Mouse (Mus musculus) midbrain, postnatal 0 days (tissue): ENCODE measurements around the gene Dab2ip. TPM values are rescaled to one million over a fixed set of nuclear protein-coding genes. Genes with fewer than 3 reads are reported as not detected.
A peak's percentile ranks its signal among the peaks of the same experiment; 100 is the strongest.

Source experiments
- ATAC-seq: fragments of 200-750 bp; cut with Nextera tagmentation; 2 replicates; pipeline ENCODE4 v1.8.0; 2017; ENCODE audit warnings: moderate number of reproducible peaks, mild to moderate bottlenecking, moderate TSS enrichment, moderate library complexity; ENCODE audit not compliant: low FRiP score
- DNase-seq: peaks from one replicate; pipeline ENCODE4 v3.0.0-alpha.2; 2015; ENCODE audit warnings: low spot score
- H3K27ac ChIP-seq: fragments of 300-500 bp; sonication (generic); 2 replicates; pipeline ENCODE4 v1.5.1; 2014; ENCODE audit warnings: low read depth, mild to moderate bottlenecking, low read length, mixed read lengths
- H3K27me3 ChIP-seq: fragments of 300-500 bp; sonication (generic); 2 replicates; pipeline ENCODE4 v1.6.1; 2014; ENCODE audit warnings: low read length, control low read depth, mixed read lengths; ENCODE audit not compliant: insufficient read depth
- H3K36me3 ChIP-seq: fragments of 300-500 bp; sonication (generic); 2 replicates; pipeline ENCODE4 v1.6.1; 2014; ENCODE audit warnings: low read length, control low read depth, mixed read lengths; ENCODE audit not compliant: insufficient read depth
- H3K4me1 ChIP-seq: fragments of 300-500 bp; sonication (generic); 2 replicates; pipeline ENCODE4 v1.6.1; 2014; ENCODE audit warnings: mild to moderate bottlenecking, control low read depth, antibody characterized with exemption, low read length, mixed read lengths; ENCODE audit not compliant: insufficient read depth
- H3K4me2 ChIP-seq: fragments of 300-500 bp; sonication (generic); 2 replicates; pipeline ENCODE4 v1.6.1; 2014; ENCODE audit warnings: low read depth, mild to moderate bottlenecking, low read length, mixed read lengths; ENCODE audit not compliant: poor library complexity, severe bottlenecking
- H3K4me3 ChIP-seq: fragments of 300-500 bp; sonication (generic); 2 replicates; pipeline ENCODE4 v1.5.1; 2014; ENCODE audit warnings: low read depth, mild to moderate bottlenecking, low read length, moderate library complexity
- H3K9ac ChIP-seq: fragments of 300-500 bp; sonication (generic); replicated peaks from 2 replicates; pipeline ENCODE4 v1.6.1; 2014; ENCODE audit warnings: mild to moderate bottlenecking, low read length, moderate library complexity, mixed read lengths; ENCODE audit not compliant: poor library complexity, severe bottlenecking
- H3K9me3 ChIP-seq: fragments of 300-500 bp; sonication (generic); 2 replicates; pipeline ENCODE4 v1.6.1; 2016; ENCODE audit warnings: low read length, control low read depth
- CTCF ChIP-seq: IDR thresholded peaks from 2 replicates; pipeline ENCODE4 v1.5.1; 2016; ENCODE audit warnings: antibody characterized with exemption, mild to moderate bottlenecking
- WGBS: fragments of 180-500 bp; shearing (Covaris S2); extraction: QIAGEN DNeasy Blood & Tissue Kit; methylation state at CpG from one replicate; pipeline ENCODE4 v1.1.7; 2014; 5-methylcytosine and 5-hydroxymethylcytosine counted together
- polyA plus RNA-seq: library from polyadenylated mRNA; unstranded; fragments of >200 nt; fragmentation: Nextera tagmentation; extraction: Ambion mirVana; gene quantifications from 2 replicates; pipeline ENCODE4 v1.2.1, GENCODE M21; 2015
- total RNA-seq: library from RNA; depleted of rRNA; stranded (reverse); fragments of >200 nt; gene quantifications from 2 replicates; pipeline ENCODE4 v1.2.3, GENCODE M21; 2014

Gene Dab2ip
- total and polyA plus RNA-seq, 2 experiments from 2014 or later, result 73.3 to 175 TPM

GRCm38 (mm10) chr2:35747371-35748035 is 189.4 kb downstream of the Dab2ip start:
- no peak overlapping the region for H3K4me3 ChIP-seq
- H3K36me3 ChIP-seq, result no peaks in the 10 kb centered on the region
- H3K27ac ChIP-seq, result no peak overlapping the region
- ATAC-seq (0 out of 2 replicates have a peak, but pooled peaks have one; percentile 18), DNase-seq (no peak)
- H3K27me3 ChIP-seq, result no peaks in the 10 kb centered on the region
- H3K9me3 ChIP-seq, result no peaks in the 10 kb centered on the region
- no peak for TF ChIP-seq CTCF
- 60% methylated on average over 12 of the region's 12 CpGs for WGBS
- H3K9ac ChIP-seq, result no peak overlapping the region
- no peak overlapping the region for H3K4me2 ChIP-seq
- no peaks in the 10 kb centered on the region for H3K4me1 ChIP-seq

- H3K9me3 ChIP-seq, result no peaks in the 10 kb centered on the region
- ATAC-seq (no peak), DNase-seq (no peak)
- no peak overlapping the region for H3K4me3 ChIP-seq
- H3K9ac ChIP-seq, result no peak overlapping the region
- no peak overlapping the region for H3K27ac ChIP-seq
- no peaks in the 10 kb centered on the region for H3K4me1 ChIP-seq
- H3K27me3 ChIP-seq, result no peaks in the 10 kb centered on the region
- H3K36me3 ChIP-seq, result no peaks in the 10 kb centered on the region
- H3K4me2 ChIP-seq, result no peak overlapping the region
- WGBS, result 76% methylated on average over 7 of the region's 7 CpGs
- no peak for TF ChIP-seq CTCF
Observed at GRCm38 (mm10) chr2:35750533-35751141, 192.6 kb downstream of the Dab2ip start.

- 82% methylated on average over 18 of the region's 18 CpGs for WGBS
- H3K4me2 ChIP-seq, result no peak overlapping the region
- H3K27ac ChIP-seq, result no peak overlapping the region
- no peak overlapping the region for H3K9ac ChIP-seq
- no peak overlapping the region for H3K4me3 ChIP-seq
- ATAC-seq, result no peak
- H3K9me3 ChIP-seq, result no peaks in the 10 kb centered on the region
- TF ChIP-seq CTCF, result no peak
- H3K27me3 ChIP-seq, result no peaks in the 10 kb centered on the region
- no peaks in the 10 kb centered on the region for H3K4me1 ChIP-seq
- no peak for DNase-seq
- no peaks in the 10 kb centered on the region for H3K36me3 ChIP-seq
Observed at GRCm38 (mm10) chr2:35751781-35752505, 193.9 kb downstream of the Dab2ip start.

GRCm38 (mm10) chr2:35756467-35756866 is 198.4 kb downstream of the Dab2ip start:
- Histone ChIP-seq H3K27ac (no peak overlapping the region), H3K4me2 (no peak overlapping the region), H3K4me1 (no peaks in the 10 kb centered on the region), H3K27me3 (no peaks in the 10 kb centered on the region), H3K9ac (no peak overlapping the region), H3K36me3 (no peaks in the 10 kb centered on the region), H3K4me3 (no peak overlapping the region), H3K9me3 (no peaks in the 10 kb centered on the region)
- no peak for ATAC-seq
- 70% methylated on average over 7 of the region's 7 CpGs for WGBS
- TF ChIP-seq CTCF, result no peak
- peak; percentile 24 for DNase-seq

- no peak overlapping the region for H3K4me3 ChIP-seq
- no peak overlapping the region for H3K27ac ChIP-seq
- 57% methylated on average over 8 of the region's 8 CpGs for WGBS
- no peaks in the 10 kb centered on the region for H3K4me1 ChIP-seq
- H3K4me2 ChIP-seq, result no peak overlapping the region
- no peaks in the 10 kb centered on the region for H3K36me3 ChIP-seq
- H3K9me3 ChIP-seq, result no peaks in the 10 kb centered on the region
- no peaks in the 10 kb centered on the region for H3K27me3 ChIP-seq
- DNase-seq (no peak), ATAC-seq (no peak)
- no peak for TF ChIP-seq CTCF
- no peak overlapping the region for H3K9ac ChIP-seq
Observed at GRCm38 (mm10) chr2:35760352-35760751, 202.3 kb downstream of the Dab2ip start.

- no peak for ATAC-seq
- Histone ChIP-seq H3K27me3 (no peaks in the 10 kb centered on the region), H3K4me2 (no peak overlapping the region), H3K4me3 (no peak overlapping the region), H3K27ac (no peak overlapping the region), H3K4me1 (no peaks in the 10 kb centered on the region), H3K9me3 (no peaks in the 10 kb centered on the region), H3K36me3 (no peaks in the 10 kb centered on the region), H3K9ac (no peak overlapping the region)
- DNase-seq, result no peak
- no peak for TF ChIP-seq CTCF
Observed at GRCm38 (mm10) chr2:35760867-35761266, 202.8 kb downstream of the Dab2ip start.
